Mouse (Mus musculus): ENCODE data around the gene Prkg1.

Gene Prkg1

GRCm38 (mm10) chr19:31177279-31177922 is 587.4 kb downstream of the Prkg1 start:
- no peak for DNase-seq (ENCODE audit: inconsistent age in 2 of 2, low spot score in 1 of 2)

- no peak for DNase-seq (ENCODE audit: inconsistent age in 2 of 2, low spot score in 1 of 2)
These were observed 593.8 kb downstream of the Prkg1 start for GRCm38 (mm10) chr19:31170985-31171384.

GRCm38 (mm10) chr19:31158944-31159460 is 605.8 kb downstream of the Prkg1 start:
- DNase-seq (ENCODE audit: inconsistent age in 2 of 2, low spot score in 1 of 2), result no peak

- no peak for DNase-seq (ENCODE audit: inconsistent age in 2 of 2, low spot score in 1 of 2)
These were observed 611.4 kb downstream of the Prkg1 start for GRCm38 (mm10) chr19:31153399-31153798.

GRCm38 (mm10) chr19:31149902-31150301 is 614.9 kb downstream of the Prkg1 start:
- DNase-seq (ENCODE audit: inconsistent age in 2 of 2, low spot score in 1 of 2), result no peak

- no peak for DNase-seq (ENCODE audit: inconsistent age in 2 of 2, low spot score in 1 of 2)
These were observed 617.4 kb downstream of the Prkg1 start for GRCm38 (mm10) chr19:31147457-31147856.

- DNase-seq (ENCODE audit: inconsistent age in 2 of 2, low spot score in 1 of 2), result no peak
These were observed 618.7 kb downstream of the Prkg1 start for GRCm38 (mm10) chr19:31146156-31146555.

GRCm38 (mm10) chr19:31141905-31142304 is 622.9 kb downstream of the Prkg1 start:
- DNase-seq (ENCODE audit: inconsistent age in 2 of 2, low spot score in 1 of 2), result no peak

- DNase-seq (ENCODE audit: inconsistent age in 2 of 2, low spot score in 1 of 2), result no peak
These were observed 628.5 kb downstream of the Prkg1 start for GRCm38 (mm10) chr19:31136316-31136715.

GRCm38 (mm10) chr19:31132614-31133013 is 632.2 kb downstream of the Prkg1 start:
- DNase-seq (ENCODE audit: inconsistent age in 2 of 2, low spot score in 1 of 2), result no peak

GRCm38 (mm10) chr19:31124628-31125027 is 640.2 kb downstream of the Prkg1 start:
- no peak for DNase-seq (ENCODE audit: inconsistent age in 2 of 2, low spot score in 1 of 2)

- DNase-seq (ENCODE audit: inconsistent age in 2 of 2, low spot score in 1 of 2), result peak in 1 of 2 experiments; percentile 40
These were observed 650.1 kb downstream of the Prkg1 start for GRCm38 (mm10) chr19:31114690-31115089.

GRCm38 (mm10) chr19:31106835-31107554 is 657.8 kb downstream of the Prkg1 start:
- no peak for DNase-seq (ENCODE audit: inconsistent age in 2 of 2, low spot score in 1 of 2)

GRCm38 (mm10) chr19:31106036-31106435 is 658.8 kb downstream of the Prkg1 start:
- no peak for DNase-seq (ENCODE audit: inconsistent age in 2 of 2, low spot score in 1 of 2)

- DNase-seq (ENCODE audit: inconsistent age in 2 of 2, low spot score in 1 of 2), result no peak
These were observed 660.1 kb downstream of the Prkg1 start for GRCm38 (mm10) chr19:31104764-31105163.

- no peak for DNase-seq (ENCODE audit: inconsistent age in 2 of 2, low spot score in 1 of 2)
These were observed 665.5 kb downstream of the Prkg1 start for GRCm38 (mm10) chr19:31099369-31099768.

GRCm38 (mm10) chr19:31097857-31098256 is 667.0 kb downstream of the Prkg1 start:
- DNase-seq (ENCODE audit: inconsistent age in 2 of 2, low spot score in 1 of 2), result no peak

- DNase-seq (ENCODE audit: inconsistent age in 2 of 2, low spot score in 1 of 2), result peak; percentile 25 to 41
These were observed 681.1 kb downstream of the Prkg1 start for GRCm38 (mm10) chr19:31083761-31084160.

GRCm38 (mm10) chr19:31082662-31083429 is 682.0 kb downstream of the Prkg1 start, which contains the start of gene Cstf2t:
TSS of gene Cstf2t (plus strand) at chr19:31082837.
- DNase-seq (ENCODE audit: inconsistent age in 2 of 2, low spot score in 1 of 2), result peak; percentile 99 to 100

GRCm38 (mm10) chr19:31082226-31082625 is 682.6 kb downstream of the Prkg1 start:
- DNase-seq (ENCODE audit: inconsistent age in 2 of 2, low spot score in 1 of 2), result no peak

GRCm38 (mm10) chr19:31078241-31078640 is 686.6 kb downstream of the Prkg1 start:
- DNase-seq (ENCODE audit: inconsistent age in 2 of 2, low spot score in 1 of 2), result no peak

Data from adrenal gland, adult (tissue).